ENCODE assay signal across 8 mouse cellular contexts in the genomic region with DNA sequence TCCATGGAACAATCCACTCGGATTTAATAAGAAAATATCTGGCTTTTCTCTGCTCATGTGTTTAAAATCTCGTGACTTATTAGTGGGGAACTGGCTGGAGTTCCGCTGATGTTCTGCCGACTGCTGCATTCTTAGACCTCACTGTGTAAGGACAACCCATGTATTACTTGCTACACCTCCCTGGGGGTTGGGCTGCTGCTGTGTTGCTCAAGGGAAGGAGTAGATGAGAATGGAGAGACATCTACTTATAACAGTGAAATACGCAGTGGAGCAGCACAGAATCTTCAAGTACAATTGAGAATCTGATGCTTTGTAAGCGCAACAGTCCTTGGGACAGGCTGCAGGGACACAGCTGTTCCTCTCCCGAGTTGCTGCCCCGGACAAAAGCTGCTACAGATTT.
DNase-seq lines count a peak whose midpoint lies in the region; ATAC-seq lines count a peak whose summit lies in the region.

No protein-coding gene starts in this region.

- H3K9me3 ChIP-seq in heart, embryonic 10.5 days: no peaks in the 10 kb centered on the region
- no peaks in the 10 kb centered on the region for H3K9me3 ChIP-seq in kidney, embryonic 16.5 days (ENCODE audit: low read length)

- 62% methylated on average over 8 of the region's 8 CpGs for WGBS in heart, embryonic 10.5 days
- 45% methylated on average over 8 of the region's 8 CpGs for WGBS in kidney, embryonic 16.5 days

- peak overlapping the region; percentile 77 for H3K27ac ChIP-seq in heart, embryonic 10.5 days
- H3K27ac ChIP-seq in kidney, embryonic 16.5 days (ENCODE audit: low read length): peak overlapping the region; percentile 74; the same call in 1 of the 2 replicates

- H3K4me2 ChIP-seq in kidney, embryonic 16.5 days (replicated peaks; ENCODE audit: low read depth, low read length): peak overlapping the region; percentile 19; the same call in 1 of the 2 replicates

- no peaks in the 10 kb centered on the region for H3K27me3 ChIP-seq in heart, embryonic 10.5 days (ENCODE audit: insufficient read depth, poor library complexity, severe bottlenecking)
- H3K27me3 ChIP-seq in kidney, embryonic 16.5 days (ENCODE audit: insufficient read depth, low read length): no peaks in the 10 kb centered on the region

- peaks cover 25% of the 10 kb centered on the region for H3K4me1 ChIP-seq in heart, embryonic 10.5 days
- H3K4me1 ChIP-seq in kidney, embryonic 16.5 days (ENCODE audit: insufficient read depth, low read length): peaks cover 17% of the 10 kb centered on the region

- H3K36me3 ChIP-seq in heart, embryonic 10.5 days: no peaks in the 10 kb centered on the region
- H3K36me3 ChIP-seq in kidney, embryonic 16.5 days (ENCODE audit: insufficient read depth, low read length): no peaks in the 10 kb centered on the region

- H3K4me3 ChIP-seq in heart, embryonic 10.5 days: peak overlapping the region; percentile 36
- no peak overlapping the region; the same call in 1 of the 2 replicates for H3K4me3 ChIP-seq in kidney, embryonic 16.5 days (ENCODE audit: low read length)

- H3K9ac ChIP-seq in kidney, embryonic 16.5 days (replicated peaks; ENCODE audit: low read length): no peak overlapping the region

- peak; percentile 21 for DNase-seq in embryo, embryonic 10 days (ENCODE audit: low spot score)
- no peak for DNase-seq in embryo, embryonic 9.5 days (ENCODE audit: extremely low spot score)
- peak; percentile 21 for DNase-seq in embryo, embryonic 10.5 days (ENCODE audit: low spot score)
- no peak for DNase-seq in heart, embryonic 10.5 days (ENCODE audit: low spot score)
- peak; percentile 48 for DNase-seq in lung, postnatal 25 days (ENCODE audit: low spot score)
- peak; percentile 25 for DNase-seq in right cerebral cortex, postnatal 25 days
- no peak for DNase-seq in MN1 (ENCODE audit: low spot score)

- ATAC-seq in kidney, embryonic 16.5 days (ENCODE audit: low FRiP score, low TSS enrichment): 0 out of 2 replicates have a peak, but pooled peaks have one; percentile 75

Comparison
In these comparisons a context has a peak if more than half of its experiments do, and no peak if none do; other contexts are left out.
1. DNase-seq: peak in embryo, embryonic 10 days (single experiment), embryo, embryonic 10.5 days (single experiment), lung, postnatal 25 days (single experiment) and right cerebral cortex, postnatal 25 days (single experiment); none in embryo, embryonic 9.5 days (single experiment), heart, embryonic 10.5 days (single experiment) and MN1 (single experiment).